Mouse (Mus musculus) bone marrow, adult 2 months (tissue): Measurements from ENCODE around the gene Efhd1.

ENCODE experiments used
- CTCF ChIP-seq: fragments of 200-500 bp; IDR thresholded peaks from 2 replicates; pipeline ENCODE4 v1.5.1; 2011; ENCODE audit warnings: low read length, control low read depth; ENCODE audit not compliant: control insufficient read depth, insufficient read depth
- POLR2A ChIP-seq: fragments of 200-500 bp; IDR thresholded peaks from 2 replicates; pipeline ENCODE4 v1.6.1; 2011; ENCODE audit warnings: low read depth, mild to moderate bottlenecking, control low read depth, low read length, borderline replicate concordance; ENCODE audit not compliant: control insufficient read depth

- no peak for TF ChIP-seq CTCF
- TF ChIP-seq POLR2A, result no peak
Observed at GRCm38 (mm10) chr1:87270641-87271467, 6.7 kb downstream of the Efhd1 start.
